Comparison of ENCODE assay signal across 23 mouse cellular contexts in genomic region chr11:68390381-68391287, GRCm38 (mm10). TPM values are rescaled to one million over a fixed set of nuclear protein-coding genes. Genes with fewer than 3 reads are reported as not detected.
DNase-seq lines count a peak whose midpoint lies in the region; ATAC-seq and TF ChIP-seq lines count a peak whose summit lies in the region.
"Had no signal": no experiment of that assay in that cellular context is flagged by ENCODE, and none has a peak within 500 bp of the region (broad histone marks: within the 10 kb centered on the region; RNA-seq: fewer than 3 reads in every experiment).

No protein-coding gene starts in this region.

- TF ChIP-seq POLR2A in MEL (IDR thresholded peaks at IDR 0.05; ENCODE audit: control insufficient read depth in 1 of 2, insufficient read depth in 1 of 2, low read depth in 1 of 2, low read length in 2 of 2, poor library complexity in 1 of 2) = no peak

- peaks cover 5% of the 10 kb centered on the region for H3K4me1 ChIP-seq in hindbrain, embryonic 11.5 days (replicated peaks; ENCODE audit: control insufficient read depth, insufficient read depth, low read length)
- peaks cover 36% of the 10 kb centered on the region for H3K4me1 ChIP-seq in hindbrain, embryonic 13.5 days (replicated peaks)
- 0 out of 4 replicates have a peak, but pooled peaks cover 0 to 3% of the 10 kb centered on the region in 2 experiments for H3K4me1 ChIP-seq in MEL (ENCODE audit: control insufficient read depth in 1 of 2, insufficient read depth in 2 of 2, low read length in 2 of 2)
- peaks cover 48% of the 10 kb centered on the region for H3K4me1 ChIP-seq in heart, embryonic 10.5 days

- DNase-seq in hindbrain, embryonic 11.5 days (ENCODE audit: low spot score) = peak; percentile 19
- no peak for DNase-seq in MEL (ENCODE audit: low read depth, low spot score)
- peak; percentile 88 for DNase-seq in heart, embryonic 10.5 days (ENCODE audit: low spot score)
- peak; percentile 63 to 75 for DNase-seq in heart, postnatal 10 days
- no peak for DNase-seq in layer of hippocampus, adult 8-10 months (ENCODE audit: low spot score in 2 of 2)
- DNase-seq in right cerebral cortex, postnatal 14 days = no peak
- DNase-seq in layer of hippocampus, adult 11-12 months (ENCODE audit: low spot score) = no peak
- DNase-seq: adrenal gland, adult 8-10 months; cerebellum, adult 11 months; cerebellum, postnatal 36 days; gastrocnemius, postnatal 36 days; kidney, postnatal 10 days; layer of hippocampus, adult 9-11 months; liver; liver, postnatal 0 days; lung, postnatal 14 days had no signal

- ATAC-seq in hindbrain, embryonic 11.5 days (ENCODE audit: low FRiP score) = no peak
- ATAC-seq in hindbrain, embryonic 13.5 days (ENCODE audit: low FRiP score) = no peak
- ATAC-seq: intestine, embryonic 15.5 days; liver, postnatal 0 days had no signal

- no peaks in the 10 kb centered on the region for H3K36me3 ChIP-seq in hindbrain, embryonic 11.5 days (ENCODE audit: control insufficient read depth, insufficient read depth, low read length)
- no peaks in the 10 kb centered on the region for H3K36me3 ChIP-seq in hindbrain, embryonic 13.5 days
- no peaks in the 10 kb centered on the region for H3K36me3 ChIP-seq in MEL (ENCODE audit: control insufficient read depth in 1 of 2, insufficient read depth in 2 of 2, low read length in 2 of 2)
- no peaks in the 10 kb centered on the region for H3K36me3 ChIP-seq in heart, embryonic 10.5 days
- H3K36me3 ChIP-seq: embryonic facial prominence, embryonic 15.5 days; G1E; intestine, embryonic 15.5 days; neural tube, embryonic 13.5 days had no signal

- WGBS in hindbrain, embryonic 11.5 days = 8% methylated on average over 19 of the region's 19 CpGs
- 10% methylated on average over 19 of the region's 19 CpGs for WGBS in hindbrain, embryonic 13.5 days
- WGBS in heart, embryonic 10.5 days = 1% methylated on average over 19 of the region's 19 CpGs

- no peaks in the 10 kb centered on the region for H3K79me2 ChIP-seq in MEL (ENCODE audit: control insufficient read depth, insufficient read depth, low read length, poor library complexity)

- intact Hi-C loops in heart, postnatal 10 days (cut with DNase I) = no loop called here

- H3K9ac ChIP-seq in hindbrain, embryonic 11.5 days (ENCODE audit: low read depth, low read length) = no peak overlapping the region
- H3K9ac ChIP-seq in hindbrain, embryonic 13.5 days = no peak overlapping the region
- H3K9ac ChIP-seq in MEL (ENCODE audit: control insufficient read depth, low read depth, low read length, poor library complexity, severe bottlenecking) = no peak overlapping the region
- H3K9ac ChIP-seq: embryonic facial prominence, embryonic 15.5 days; hindbrain, embryonic 14.5 days; intestine, embryonic 15.5 days; liver, postnatal 0 days; neural tube, embryonic 13.5 days had no signal

- no peak for TF ChIP-seq RAD21 in MEL (IDR thresholded peaks at IDR 0.05; ENCODE audit: low read depth, low read length)

- H3K4me2 ChIP-seq in hindbrain, embryonic 11.5 days (replicated peaks; ENCODE audit: low read depth, low read length) = no peak overlapping the region
- H3K4me2 ChIP-seq in hindbrain, embryonic 13.5 days = no peak overlapping the region
- H3K4me2 ChIP-seq: embryonic facial prominence, embryonic 15.5 days; hindbrain, embryonic 14.5 days; intestine, embryonic 15.5 days; neural tube, embryonic 13.5 days had no signal

- H3K27me3 ChIP-seq in hindbrain, embryonic 11.5 days (ENCODE audit: control insufficient read depth, insufficient read depth, low read length) = peaks cover 72% of the 10 kb centered on the region
- peaks cover 96% of the 10 kb centered on the region for H3K27me3 ChIP-seq in hindbrain, embryonic 13.5 days
- H3K27me3 ChIP-seq in MEL (ENCODE audit: control insufficient read depth in 1 of 2, insufficient read depth in 2 of 2, low read length in 2 of 2) = 0 out of 4 replicates have a peak, but pooled peaks cover 0 to 1% of the 10 kb centered on the region in 2 experiments
- H3K27me3 ChIP-seq in heart, embryonic 10.5 days (ENCODE audit: insufficient read depth, poor library complexity, severe bottlenecking) = peaks cover 97% of the 10 kb centered on the region

- H3K9me3 ChIP-seq in hindbrain, embryonic 11.5 days (ENCODE audit: control insufficient read depth, low read length) = no peaks in the 10 kb centered on the region
- H3K9me3 ChIP-seq in hindbrain, embryonic 13.5 days = no peaks in the 10 kb centered on the region
- H3K9me3 ChIP-seq in MEL (replicated peaks; ENCODE audit: insufficient read depth, low read length) = no peaks in the 10 kb centered on the region
- H3K9me3 ChIP-seq in heart, embryonic 10.5 days = no peaks in the 10 kb centered on the region
- H3K9me3 ChIP-seq: embryonic facial prominence, embryonic 15.5 days; intestine, embryonic 15.5 days; neural tube, embryonic 13.5 days had no signal

- TF ChIP-seq EP300 in MEL (IDR thresholded peaks at IDR 0.05; ENCODE audit: low read depth in 1 of 2, low read length in 2 of 2) = no peak

- no peak overlapping the region for H3K27ac ChIP-seq in hindbrain, embryonic 11.5 days (ENCODE audit: low read depth, low read length)
- H3K27ac ChIP-seq in hindbrain, embryonic 13.5 days = no peak overlapping the region
- no peak overlapping the region for H3K27ac ChIP-seq in MEL (ENCODE audit: control insufficient read depth, low read depth, low read length)
- H3K27ac ChIP-seq in heart, embryonic 10.5 days = peak overlapping the region; percentile 65
- H3K27ac ChIP-seq: embryonic facial prominence, embryonic 15.5 days; hindbrain, embryonic 14.5 days; intestine, embryonic 15.5 days; neural tube, embryonic 13.5 days had no signal

- no peak overlapping the region for H3K4me3 ChIP-seq in hindbrain, embryonic 11.5 days (ENCODE audit: low read depth, low read length)
- H3K4me3 ChIP-seq in hindbrain, embryonic 13.5 days = no peak overlapping the region
- no peak overlapping the region for H3K4me3 ChIP-seq in MEL (ENCODE audit: control insufficient read depth in 1 of 2, insufficient read depth in 1 of 2, low read depth in 2 of 2, low read length in 2 of 2)
- H3K4me3 ChIP-seq in heart, embryonic 10.5 days = peak overlapping the region; percentile 22
- H3K4me3 ChIP-seq: embryonic facial prominence, embryonic 15.5 days; intestine, embryonic 15.5 days; neural tube, embryonic 13.5 days had no signal

- no peak for TF ChIP-seq CTCF in MEL (IDR thresholded peaks at IDR 0.05 in 2 of 3, conservative IDR thresholded peaks at IDR 0.05 in 1 of 3; ENCODE audit: control insufficient read depth in 1 of 3, insufficient read depth in 1 of 3, low read depth in 2 of 3, low read length in 3 of 3, poor library complexity in 1 of 3, severe bottlenecking in 1 of 3)

TF ChIP-seq in MEL, 35 proteins besides CTCF, POLR2A, EP300 and RAD21:
- peak; percentile 21; the same call in 1 of the 2 replicates for TF ChIP-seq MXI1 (IDR thresholded peaks at IDR 0.05; ENCODE audit: low read depth, low read length)
- no peak for TF ChIP-seq CHD1 (IDR thresholded peaks at IDR 0.05; ENCODE audit: low read depth, low read length)
- peak; percentile 69 for TF ChIP-seq USF1 (IDR thresholded peaks at IDR 0.05; ENCODE audit: low read depth, low read length)
- TF ChIP-seq GATA1 (IDR thresholded peaks at IDR 0.05; ENCODE audit: low read depth, low read length) = no peak
- no peak for TF ChIP-seq ZNF384 (IDR thresholded peaks at IDR 0.05; ENCODE audit: low read depth, low read length)
- no peak for TF ChIP-seq MAZ (IDR thresholded peaks at IDR 0.05; ENCODE audit: low read depth, low read length)
- TF ChIP-seq USF2 (IDR thresholded peaks at IDR 0.05; ENCODE audit: borderline replicate concordance in 1 of 2, insufficient read depth in 1 of 2, low read depth in 1 of 2, low read length in 2 of 2) = 0 out of 4 replicates have a peak, but pooled peaks of 1 of the 2 experiments have one; percentile 24
- TF ChIP-seq MYB (IDR thresholded peaks at IDR 0.05; ENCODE audit: low read depth, low read length) = no peak
- no peak for TF ChIP-seq MAX (IDR thresholded peaks at IDR 0.05; ENCODE audit: low read length)
- TF ChIP-seq TCF12 (IDR thresholded peaks at IDR 0.05; ENCODE audit: low read depth, low read length) = 0 out of 2 replicates have a peak, but pooled peaks have one; percentile 14
- TF ChIP-seq CHD2 (IDR thresholded peaks at IDR 0.05; ENCODE audit: low read length) = no peak

RNA-seq across cellular contexts. Expression of gene Ntn1, which starts 10.0 kb away (rescaled TPM):
- polyA plus RNA-seq in hindbrain, embryonic 11.5 days (2014; fragmentation: Nextera tagmentation; extraction: Ambion mirVana) = 7.7 and 11.9 TPM in 2 replicates
- 22.3 and 26.4 TPM in 2 replicates for polyA plus RNA-seq in hindbrain, embryonic 13.5 days (2015; fragmentation: Nextera tagmentation; extraction: Ambion mirVana)
- total RNA-seq in MEL (2012; rRNA removed) = 0.03 TPM in 1 of 2 replicates, not detected in the other
- polyA plus RNA-seq in MEL (2012; ENCODE audit: insufficient read depth in 1 of 2, insufficient read length in 2 of 2, low read depth in 1 of 2, low replicate concordance in 2 of 2, missing spikeins in 1 of 2) = not detected
- 7.0 and 16.2 TPM in 2 replicates for polyA plus RNA-seq in heart, embryonic 10.5 days (2016; fragmentation: Nextera tagmentation; extraction: Ambion mirVana)
- 10 to 100 TPM; 72.8 to 80.5 TPM for total RNA-seq in heart, postnatal 10 days (2021)
- total RNA-seq in layer of hippocampus, adult 8-10 months (2022) = 1 to 10 TPM; 6.0 to 7.3 (median 7.0) TPM
- total RNA-seq: megakaryocyte-erythroid progenitor cell, adult 5-6 weeks had no signal
- polyA plus RNA-seq: G1E had no signal

RNA-seq across cellular contexts. Expression of gene Pik3r5, which starts 41.3 kb away (rescaled TPM):
- polyA plus RNA-seq in hindbrain, embryonic 11.5 days (2014; fragmentation: Nextera tagmentation; extraction: Ambion mirVana) = 0.73 and 0.74 TPM in 2 replicates
- polyA plus RNA-seq in hindbrain, embryonic 13.5 days (2015; fragmentation: Nextera tagmentation; extraction: Ambion mirVana) = 0.62 and 0.97 TPM in 2 replicates
- total RNA-seq in MEL (2012; rRNA removed) = 3.1 and 3.2 TPM in 2 replicates
- polyA plus RNA-seq in MEL (2012; ENCODE audit: insufficient read depth in 1 of 2, insufficient read length in 2 of 2, low read depth in 1 of 2, low replicate concordance in 2 of 2, missing spikeins in 1 of 2) = 1 to 10 TPM in 1 of 2 experiments, not detected in 1; 5.7 TPM
- 0.07 and 0.48 TPM in 2 replicates for polyA plus RNA-seq in heart, embryonic 10.5 days (2016; fragmentation: Nextera tagmentation; extraction: Ambion mirVana)
- 1 to 10 TPM in 1 of 2 experiments, under 1 TPM in 1; 0.72 to 1.3 TPM for total RNA-seq in heart, postnatal 10 days (2021)
- 1 to 10 TPM; 1.7 to 6.8 (median 3.3) TPM for total RNA-seq in layer of hippocampus, adult 8-10 months (2022)

Comparison
In these comparisons a context has a peak if more than half of its experiments do, and no peak if none do; other contexts are left out.
1. DNase-seq: peak in hindbrain, embryonic 11.5 days (single experiment), heart, embryonic 10.5 days (single experiment) and heart, postnatal 10 days (2 of 2); none in MEL (single experiment), layer of hippocampus, adult 8-10 months (0 of 2), right cerebral cortex, postnatal 14 days (single experiment) and layer of hippocampus, adult 11-12 months (single experiment).